Mouse (Mus musculus) ES-Bruce4 (cell line): Measurements from ENCODE around the gene Ugcg.

Experiments
- CTCF ChIP-seq: IDR thresholded peaks from one replicate; pipeline ENCODE4 v1.8.1; 2011; ENCODE audit warnings: low read depth, low read length
- EP300 ChIP-seq: IDR thresholded peaks from 2 replicates; pipeline ENCODE4 v1.6.1; 2011; ENCODE audit warnings: low read depth, low read length; ENCODE audit not compliant: insufficient read depth
- POLR2A ChIP-seq: IDR thresholded peaks from one replicate; pipeline ENCODE4 v1.8.1; 2011; ENCODE audit warnings: low read length; ENCODE audit not compliant: insufficient read depth

- TF ChIP-seq EP300 (no peak), POLR2A (no peak), CTCF (no peak)
Observed at GRCm38 (mm10) chr4:59188474-59188801, 619 bp upstream of the Ugcg start.
